Mouse (Mus musculus): ENCODE results near the gene Lypd3.

DNA sequence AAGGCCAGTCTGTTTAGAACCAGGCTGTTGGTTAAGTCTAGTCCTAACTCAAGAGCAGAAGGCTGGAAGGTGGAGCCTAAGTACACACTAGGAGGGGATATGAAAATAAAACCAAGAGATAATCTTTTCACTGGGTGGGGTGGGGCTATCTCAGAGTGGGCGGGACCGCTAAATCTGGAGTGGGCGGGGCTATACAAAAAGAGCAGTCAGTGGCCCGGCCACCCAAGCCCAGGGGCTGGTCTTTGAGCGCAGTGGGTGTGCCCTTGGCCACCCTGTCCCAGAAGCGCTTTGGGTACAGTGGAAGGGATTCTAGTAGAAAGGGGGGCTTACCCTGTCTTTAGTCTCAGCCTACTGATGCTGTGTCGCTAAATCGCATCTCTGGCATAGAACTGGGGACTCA lies 49.5 kb upstream of the Lypd3 start:
- TF ChIP-seq POLR2A (IDR thresholded peaks at IDR 0.05; ENCODE audit: borderline replicate concordance, control insufficient read depth, low read depth, low read length), result no peak
- TF ChIP-seq CTCF (IDR thresholded peaks at IDR 0.05; ENCODE audit: control insufficient read depth, insufficient read depth, low read length), result no peak
